Mouse (Mus musculus): ENCODE measurements at regions not wholly inside any gene's neighbourhood (a gene's known extent, or its start where the extent isn't known, plus 50 kb on each side); places are given as distances from the start of the nearest gene placed in this dataset.

DNA sequence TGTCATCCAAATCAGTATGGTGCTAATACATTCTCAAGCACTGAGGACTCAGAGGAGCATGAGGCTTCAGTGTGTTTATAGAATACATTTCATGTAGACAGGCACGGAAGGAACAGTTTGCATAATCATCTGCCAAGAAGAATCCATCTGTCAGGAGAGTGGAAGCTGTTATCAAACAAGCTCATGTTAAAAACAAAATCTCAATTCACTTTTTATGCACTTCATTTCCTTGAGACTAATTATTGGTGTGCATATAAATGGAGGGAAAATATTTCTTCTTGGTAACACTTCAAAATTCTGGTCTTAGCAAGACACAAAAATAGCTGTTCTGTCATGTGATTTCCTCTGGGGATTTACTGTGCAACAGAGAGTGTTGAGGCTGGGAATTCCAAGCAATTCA, 90.1 kb upstream of the Fam174a start:
- Histone ChIP-seq H3K27me3 (ENCODE audit: control insufficient read depth in 1 of 2, insufficient read depth in 2 of 2, low read length in 2 of 2) (no peaks in the 10 kb centered on the region), H3K9me3 (replicated peaks; ENCODE audit: insufficient read depth, low read length) (no peaks in the 10 kb centered on the region), H3K27ac (ENCODE audit: control insufficient read depth, low read depth, low read length) (no peak overlapping the region), H3K9ac (ENCODE audit: control insufficient read depth, low read depth, low read length, poor library complexity, severe bottlenecking) (no peak overlapping the region), H3K36me3 (ENCODE audit: control insufficient read depth in 1 of 2, insufficient read depth in 2 of 2, low read length in 2 of 2) (no peaks in the 10 kb centered on the region), H3K4me3 (ENCODE audit: control insufficient read depth in 1 of 2, insufficient read depth in 1 of 2, low read depth in 2 of 2, low read length in 2 of 2) (no peak overlapping the region), H3K79me2 (ENCODE audit: control insufficient read depth, insufficient read depth, low read length, poor library complexity) (no peaks in the 10 kb centered on the region), H3K4me1 (ENCODE audit: control insufficient read depth in 1 of 2, insufficient read depth in 2 of 2, low read length in 2 of 2) (no peaks in the 10 kb centered on the region)
- no peak for DNase-seq (ENCODE audit: low read depth, low spot score)
- TF ChIP-seq TCF12 (IDR thresholded peaks at IDR 0.05; ENCODE audit: low read depth, low read length) (no peak), GATA1 (IDR thresholded peaks at IDR 0.05; ENCODE audit: low read depth, low read length) (no peak), POLR2AphosphoS2 (IDR thresholded peaks at IDR 0.05; ENCODE audit: low read length) (no peak), MXI1 (IDR thresholded peaks at IDR 0.05; ENCODE audit: low read depth, low read length) (no peak), CTCF (IDR thresholded peaks at IDR 0.05 in 2 of 3, conservative IDR thresholded peaks at IDR 0.05 in 1 of 3; ENCODE audit: control insufficient read depth in 1 of 3, insufficient read depth in 1 of 3, low read depth in 2 of 3, low read length in 3 of 3, poor library complexity in 1 of 3, severe bottlenecking in 1 of 3) (no peak), CHD1 (IDR thresholded peaks at IDR 0.05; ENCODE audit: low read depth, low read length) (no peak), MYB (IDR thresholded peaks at IDR 0.05; ENCODE audit: low read depth, low read length) (no peak), ELF1 (IDR thresholded peaks at IDR 0.05; ENCODE audit: low read depth, low read length) (no peak), RCOR1 (IDR thresholded peaks at IDR 0.05; ENCODE audit: low read depth, low read length) (no peak), NELFE (IDR thresholded peaks at IDR 0.05; ENCODE audit: low read depth, low read length) (no peak), POLR2A (IDR thresholded peaks at IDR 0.05; ENCODE audit: control insufficient read depth in 1 of 2, insufficient read depth in 1 of 2, low read depth in 1 of 2, low read length in 2 of 2, poor library complexity in 1 of 2) (no peak), TBP (IDR thresholded peaks at IDR 0.05; ENCODE audit: low read depth, low read length) (no peak), CHD2 (IDR thresholded peaks at IDR 0.05; ENCODE audit: low read length) (no peak), E2F4 (IDR thresholded peaks at IDR 0.05; ENCODE audit: borderline replicate concordance, low read depth, low read length) (no peak), UBTF (IDR thresholded peaks at IDR 0.05; ENCODE audit: borderline replicate concordance, insufficient read depth, low read depth, low read length) (no peak), SIN3A (IDR thresholded peaks at IDR 0.05; ENCODE audit: low read length) (no peak)

DNA sequence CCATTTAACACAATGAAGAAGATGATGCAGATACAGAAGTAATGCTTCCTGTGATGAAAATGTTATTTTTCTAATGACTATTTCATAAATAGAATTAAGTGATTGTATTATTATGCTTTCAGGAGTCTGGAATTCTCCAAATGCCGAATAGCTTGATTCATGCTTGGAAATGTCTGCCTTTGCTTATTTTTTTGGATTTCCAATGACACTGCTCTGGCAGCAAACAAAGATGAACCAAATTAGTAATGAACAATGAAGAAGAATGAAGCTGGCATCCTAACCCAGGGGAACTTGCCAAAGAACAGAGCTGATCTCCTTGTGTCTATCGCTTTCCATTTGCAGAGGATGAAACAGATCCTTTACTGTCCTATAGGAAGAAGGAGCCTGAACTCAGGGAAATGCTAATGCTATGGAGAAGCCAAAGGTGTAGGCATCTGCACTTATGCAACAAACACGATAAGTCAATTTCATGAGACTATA, 71.7 kb upstream of the Fam174a start:
- Histone ChIP-seq H3K27me3 (ENCODE audit: control insufficient read depth in 1 of 2, insufficient read depth in 2 of 2, low read length in 2 of 2) (no peaks in the 10 kb centered on the region), H3K79me2 (ENCODE audit: control insufficient read depth, insufficient read depth, low read length, poor library complexity) (no peaks in the 10 kb centered on the region), H3K4me3 (ENCODE audit: control insufficient read depth in 1 of 2, insufficient read depth in 1 of 2, low read depth in 2 of 2, low read length in 2 of 2) (no peak overlapping the region), H3K9me3 (replicated peaks; ENCODE audit: insufficient read depth, low read length) (no peaks in the 10 kb centered on the region), H3K36me3 (ENCODE audit: control insufficient read depth in 1 of 2, insufficient read depth in 2 of 2, low read length in 2 of 2) (no peaks in the 10 kb centered on the region), H3K4me1 (ENCODE audit: control insufficient read depth in 1 of 2, insufficient read depth in 2 of 2, low read length in 2 of 2) (no peaks in the 10 kb centered on the region), H3K27ac (ENCODE audit: control insufficient read depth, low read depth, low read length) (no peak overlapping the region), H3K9ac (ENCODE audit: control insufficient read depth, low read depth, low read length, poor library complexity, severe bottlenecking) (no peak overlapping the region)
- no peak for TF ChIP-seq MAFK (IDR thresholded peaks at IDR 0.05; ENCODE audit: borderline replicate concordance, low read depth, low read length)
- TF ChIP-seq JUND (IDR thresholded peaks at IDR 0.05; ENCODE audit: low read depth, low read length), result no peak
- TF ChIP-seq ETS1 (IDR thresholded peaks at IDR 0.05; ENCODE audit: low read depth, low read length), result no peak
- no peak for TF ChIP-seq POLR2A (IDR thresholded peaks at IDR 0.05; ENCODE audit: control insufficient read depth in 1 of 2, insufficient read depth in 1 of 2, low read depth in 1 of 2, low read length in 2 of 2, poor library complexity in 1 of 2)
- DNase-seq (ENCODE audit: low read depth, low spot score), result no peak

All from MEL (cell line).